Mouse (Mus musculus) thymus, adult 2 months (tissue): ENCODE measurements around the gene Ldhb. TPM values are rescaled to one million over a fixed set of nuclear protein-coding genes. Genes with fewer than 3 reads are reported as not detected.
"Not testable (repeated sequence)": the region's sequence is repeated elsewhere in the genome, so short reads cannot be mapped to it uniquely, and the experiment has no call there.

ENCODE experiments used
- DNase-seq: peaks from one replicate; pipeline ENCODE4 v3.0.0; 2021
- H3K27ac ChIP-seq: fragments of 200-500 bp; 2 replicates; pipeline ENCODE4 v1.5.1; 2012; ENCODE audit warnings: low read length, control low read depth; ENCODE audit not compliant: control insufficient read depth, insufficient read depth
- H3K27me3 ChIP-seq: fragments of 200-500 bp; 2 replicates; pipeline ENCODE4 v1.6.1; 2012; ENCODE audit warnings: mild to moderate bottlenecking, low read length, moderate library complexity, mixed read lengths; ENCODE audit not compliant: control insufficient read depth, insufficient read depth
- H3K36me3 ChIP-seq: fragments of 200-500 bp; 2 replicates; pipeline ENCODE4 v1.6.1; 2012; ENCODE audit warnings: mild to moderate bottlenecking, low read length, moderate library complexity; ENCODE audit not compliant: control insufficient read depth, insufficient read depth
- H3K4me1 ChIP-seq: fragments of 200-500 bp; replicated peaks from 2 replicates; pipeline ENCODE4 v1.6.1; 2012; ENCODE audit warnings: low read length; ENCODE audit not compliant: control insufficient read depth, insufficient read depth
- H3K4me3 ChIP-seq: fragments of 200-500 bp; 2 replicates; pipeline ENCODE4 v1.5.1; 2012; ENCODE audit warnings: mild to moderate bottlenecking, low read length, control low read depth, moderate library complexity; ENCODE audit not compliant: control insufficient read depth, insufficient read depth
- CTCF ChIP-seq: fragments of 200-500 bp; IDR thresholded peaks from 2 replicates; pipeline ENCODE4 v1.5.1; 2012; ENCODE audit warnings: mild to moderate bottlenecking, control low read depth, low read length, moderate library complexity, borderline replicate concordance; ENCODE audit not compliant: control insufficient read depth, poor library complexity, insufficient read depth; ENCODE audit errors: extremely low read depth
- POLR2A ChIP-seq: fragments of 200-500 bp; IDR thresholded peaks from 2 replicates; pipeline ENCODE4 v1.6.1; 2012; ENCODE audit warnings: mild to moderate bottlenecking, low read length, control low read depth, moderate library complexity; ENCODE audit not compliant: control insufficient read depth, poor library complexity, insufficient read depth; ENCODE audit errors: extremely low read depth
- WGBS: fragments of 180-500 bp; shearing (Covaris S2); methylation state at CpG from one replicate; pipeline ENCODE4 v1.1.7; 2018; 5-methylcytosine and 5-hydroxymethylcytosine counted together
- polyA plus RNA-seq: library from polyadenylated mRNA; depleted of rRNA; stranded (reverse); fragments of >200 nt; gene quantifications from 2 replicates; pipeline ENCODE4 v1.2.3, GENCODE M21; 2012

Ldhb gene
- polyA plus RNA-seq, 1 experiment = 525 TPM

DNA sequence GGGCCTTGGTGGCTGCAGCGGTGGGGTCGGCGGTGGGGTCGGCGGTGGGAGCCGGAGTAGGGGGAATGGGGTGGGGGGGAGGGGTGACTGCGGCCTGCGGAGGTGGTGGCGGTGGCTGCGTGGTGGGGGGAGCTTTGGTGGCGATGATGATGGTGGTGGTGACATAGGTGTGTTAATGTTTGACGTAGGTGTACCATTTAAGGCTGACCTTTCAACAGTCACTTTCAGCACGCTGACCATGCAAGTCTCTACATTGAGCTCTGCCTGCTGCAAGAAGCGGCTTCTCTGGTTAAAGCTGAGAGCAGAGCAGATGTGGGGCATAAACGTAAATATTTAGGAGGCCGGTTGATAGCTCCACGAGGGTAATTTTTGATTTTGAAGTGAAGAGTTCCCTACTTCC lies 24.4 kb upstream of the Ldhb start:
- no peaks in the 10 kb centered on the region for H3K4me1 ChIP-seq
- H3K4me3 ChIP-seq = no peak overlapping the region
- TF ChIP-seq CTCF (no peak), POLR2A (no peak)
- no peak for DNase-seq
- H3K27me3 ChIP-seq = no peaks in the 10 kb centered on the region
- 97% methylated on average over 17 of the region's 17 CpGs for WGBS
- H3K27ac ChIP-seq = no peak overlapping the region
- no peaks in the 10 kb centered on the region for H3K36me3 ChIP-seq

GRCm38 (mm10) chr6:142530378-142530777 lies 22.6 kb upstream of the Ldhb start:
- H3K4me3 ChIP-seq = no peak overlapping the region
- no peaks in the 10 kb centered on the region for H3K36me3 ChIP-seq
- TF ChIP-seq POLR2A (no peak), CTCF (no peak)
- WGBS = 89% methylated on average over 5 of the region's 5 CpGs
- no peaks in the 10 kb centered on the region for H3K4me1 ChIP-seq
- no peak for DNase-seq
- no peaks in the 10 kb centered on the region for H3K27me3 ChIP-seq
- no peak overlapping the region for H3K27ac ChIP-seq

GRCm38 (mm10) chr6:142529680-142530079 lies 21.9 kb upstream of the Ldhb start:
- no peak overlapping the region for H3K4me3 ChIP-seq
- H3K4me1 ChIP-seq = no peaks in the 10 kb centered on the region
- H3K27me3 ChIP-seq = no peaks in the 10 kb centered on the region
- WGBS = 89% methylated on average over 8 of the region's 8 CpGs
- H3K27ac ChIP-seq = no peak overlapping the region
- no peak for TF ChIP-seq CTCF
- no peak for TF ChIP-seq POLR2A
- no peaks in the 10 kb centered on the region for H3K36me3 ChIP-seq
- no peak for DNase-seq

DNA sequence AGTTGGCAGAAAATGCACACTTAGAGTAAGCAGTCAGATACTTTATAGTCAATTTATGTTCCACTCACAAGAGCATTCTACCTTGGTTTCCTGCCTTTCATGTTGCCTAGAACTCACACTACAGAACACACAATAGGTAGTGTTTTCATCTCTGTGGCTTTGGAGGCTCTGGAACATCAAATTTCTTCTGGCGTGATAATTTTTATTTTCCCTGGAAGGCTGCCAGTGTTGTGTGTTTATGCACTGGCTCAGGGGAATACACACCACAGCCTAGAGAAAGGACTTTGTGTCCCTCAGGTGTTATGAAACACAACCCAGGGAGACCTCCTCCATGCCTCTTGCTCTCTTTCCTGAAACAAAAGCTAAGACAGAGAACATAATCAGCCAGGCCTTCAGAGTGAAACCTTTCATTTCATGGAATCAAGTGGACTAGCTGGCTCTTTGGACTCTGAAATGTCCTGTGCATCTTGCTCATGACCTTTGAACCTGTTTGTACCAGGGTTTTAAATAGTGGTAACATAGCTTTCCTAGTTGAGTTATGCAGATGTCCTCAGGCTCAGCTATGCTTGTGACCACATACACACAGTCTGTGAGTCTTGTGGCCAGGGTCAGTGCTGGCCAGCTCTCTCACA lies 20.3 kb upstream of the Ldhb start:
- Histone ChIP-seq H3K4me3 (no peak overlapping the region), H3K27ac (no peak overlapping the region), H3K36me3 (no peaks in the 10 kb centered on the region), H3K27me3 (no peaks in the 10 kb centered on the region), H3K4me1 (no peaks in the 10 kb centered on the region)
- DNase-seq = no peak
- WGBS = 31% methylated on average over 1 of the region's 1 CpGs
- no peak for TF ChIP-seq POLR2A
- TF ChIP-seq CTCF = no peak

DNA sequence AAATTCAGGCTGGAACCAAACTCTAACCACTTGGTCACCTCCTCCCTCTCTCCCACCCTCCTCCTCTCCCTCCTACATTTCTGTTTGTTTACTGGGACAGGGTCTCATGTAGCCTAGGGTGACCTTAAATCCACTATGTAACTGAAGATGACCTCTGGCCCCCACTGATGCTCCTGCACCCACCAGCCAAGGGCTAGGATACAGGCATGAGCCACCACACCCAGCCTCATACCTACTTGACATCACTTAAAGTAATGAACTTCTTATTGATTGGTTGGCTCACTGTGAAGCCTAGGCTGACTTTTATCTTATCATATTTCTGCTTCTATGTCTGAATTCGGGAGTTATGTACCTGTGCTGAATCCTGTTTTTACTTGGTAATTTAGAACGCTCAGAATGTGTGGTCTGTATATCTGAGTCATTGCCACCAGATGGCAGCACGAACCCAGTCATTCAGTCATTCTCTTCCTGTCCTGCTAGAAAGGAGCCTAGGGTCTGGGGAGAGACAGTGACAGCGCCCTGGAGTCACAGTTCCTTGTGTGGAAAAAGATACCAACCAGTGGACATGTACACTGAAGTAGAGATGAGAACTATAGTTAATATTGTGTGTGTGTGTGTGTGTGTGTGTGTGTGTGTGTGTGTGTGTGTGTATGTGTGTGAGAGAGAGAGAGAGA lies 17.0 kb upstream of the Ldhb start:
- Histone ChIP-seq H3K4me1 (no peaks in the 10 kb centered on the region), H3K27me3 (no peaks in the 10 kb centered on the region), H3K4me3 (no peak overlapping the region), H3K36me3 (no peaks in the 10 kb centered on the region), H3K27ac (no peak overlapping the region)
- WGBS = 3% methylated on average over 4 of the region's 4 CpGs
- peak; percentile 71 for DNase-seq
- TF ChIP-seq CTCF (no peak), POLR2A (no peak)

- no peak for DNase-seq
- TF ChIP-seq CTCF = no peak
- no peak for TF ChIP-seq POLR2A
- no peaks in the 10 kb centered on the region for H3K36me3 ChIP-seq
- no peaks in the 10 kb centered on the region for H3K4me1 ChIP-seq
- H3K27me3 ChIP-seq = no peaks in the 10 kb centered on the region
- no peak overlapping the region for H3K27ac ChIP-seq
- 85% methylated on average over 12 of the region's 12 CpGs for WGBS
- H3K4me3 ChIP-seq = no peak overlapping the region
Observed at GRCm38 (mm10) chr6:142521591-142522110, 13.9 kb upstream of the Ldhb start.

- no peak for TF ChIP-seq POLR2A
- no peak for TF ChIP-seq CTCF
- DNase-seq = peak; percentile 37
- Histone ChIP-seq H3K27me3 (no peaks in the 10 kb centered on the region), H3K27ac (no peak overlapping the region), H3K4me1 (no peaks in the 10 kb centered on the region), H3K36me3 (no peaks in the 10 kb centered on the region), H3K4me3 (no peak overlapping the region)
- WGBS = 10% methylated on average over 6 of the region's 6 CpGs
Observed at GRCm38 (mm10) chr6:142519110-142519509, 11.4 kb upstream of the Ldhb start.

DNA sequence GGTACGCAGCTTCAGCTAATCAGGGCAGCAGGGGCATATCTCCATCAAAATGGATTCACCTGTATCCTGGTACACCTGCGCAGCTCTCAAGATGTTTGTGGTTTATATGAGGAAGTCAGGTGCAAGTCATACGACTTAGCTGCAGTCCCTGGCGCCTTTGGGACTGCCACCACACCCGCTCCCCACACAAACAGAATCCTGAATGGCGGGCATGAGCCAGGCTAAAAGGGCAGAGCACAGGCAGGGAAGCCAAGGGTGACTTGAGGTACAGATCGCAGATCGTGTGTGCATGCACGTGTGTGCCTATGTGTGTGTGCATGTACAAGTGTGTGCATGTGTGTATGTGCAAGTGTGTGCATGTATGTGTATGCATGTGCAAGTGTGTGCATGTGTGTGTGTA lies 7.6 kb upstream of the Ldhb start:
- H3K36me3 ChIP-seq, H3K27me3 ChIP-seq, H3K27ac ChIP-seq, H3K4me3 ChIP-seq, DNase-seq: not testable (repeated sequence)
- peaks cover 18% of the 10 kb centered on the region for H3K4me1 ChIP-seq
- WGBS = 70% methylated on average over 9 of the region's 9 CpGs
